Mouse (Mus musculus): Measurements from ENCODE around the gene Zfp536.

The Zfp536 gene

DNA sequence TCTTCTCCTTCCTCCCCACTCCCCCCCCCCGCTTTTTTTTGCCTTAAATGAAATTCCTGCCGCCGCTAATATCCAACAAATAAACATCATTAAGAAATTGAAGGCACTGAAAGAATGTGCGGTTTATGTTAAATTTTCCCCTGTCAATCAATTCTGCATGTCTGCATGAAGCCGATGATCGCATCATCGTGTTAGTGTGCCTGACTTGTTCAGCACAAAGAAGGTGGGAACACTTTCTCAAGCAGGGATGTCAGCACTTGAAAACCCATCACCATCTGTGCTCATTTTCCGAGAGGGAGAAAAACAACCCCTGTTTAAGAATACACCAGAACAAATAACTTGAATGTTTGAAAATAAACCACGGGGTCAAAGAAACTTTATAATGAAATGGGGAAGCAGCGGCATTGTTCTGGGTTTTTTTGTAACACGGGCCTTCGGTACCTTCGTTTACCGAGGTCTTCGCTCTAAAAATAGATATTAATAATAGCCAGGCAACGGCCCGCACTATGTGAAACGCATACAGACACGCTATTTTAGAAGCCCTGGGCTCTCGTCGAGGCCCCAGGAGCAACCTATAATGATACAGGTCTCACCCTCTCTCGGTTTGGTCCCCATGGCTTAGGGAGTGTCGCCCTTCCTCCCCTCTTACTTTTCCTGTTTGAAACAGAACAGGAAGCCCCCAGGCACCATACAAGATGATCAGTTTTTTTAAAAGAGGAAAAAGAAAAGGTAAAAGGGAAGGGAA is 83.7 kb downstream of the Zfp536 start:
- no peak for DNase-seq (ENCODE audit: low spot score in 2 of 2)

DNA sequence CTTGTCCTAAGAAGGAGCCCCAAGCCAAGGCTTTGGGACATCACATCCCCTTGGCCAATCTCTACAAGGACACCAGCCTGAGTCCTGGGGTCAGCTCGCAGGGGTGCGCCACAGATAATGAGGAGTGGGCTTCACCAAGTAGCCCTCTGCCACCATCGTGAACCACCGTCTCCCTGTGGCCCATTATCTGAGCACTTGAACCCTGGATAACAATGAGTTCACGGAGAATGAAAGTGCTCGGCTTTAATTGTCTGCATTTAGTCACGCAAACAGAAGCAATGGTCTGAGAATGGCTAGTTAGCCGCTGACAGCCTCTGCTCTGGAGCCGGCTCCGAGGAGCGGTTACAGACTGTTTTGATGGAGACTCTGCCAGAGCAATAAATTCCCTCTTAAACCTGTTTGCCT is 84.3 kb downstream of the Zfp536 start:
- no peak for DNase-seq (ENCODE audit: low spot score in 2 of 2)

DNA sequence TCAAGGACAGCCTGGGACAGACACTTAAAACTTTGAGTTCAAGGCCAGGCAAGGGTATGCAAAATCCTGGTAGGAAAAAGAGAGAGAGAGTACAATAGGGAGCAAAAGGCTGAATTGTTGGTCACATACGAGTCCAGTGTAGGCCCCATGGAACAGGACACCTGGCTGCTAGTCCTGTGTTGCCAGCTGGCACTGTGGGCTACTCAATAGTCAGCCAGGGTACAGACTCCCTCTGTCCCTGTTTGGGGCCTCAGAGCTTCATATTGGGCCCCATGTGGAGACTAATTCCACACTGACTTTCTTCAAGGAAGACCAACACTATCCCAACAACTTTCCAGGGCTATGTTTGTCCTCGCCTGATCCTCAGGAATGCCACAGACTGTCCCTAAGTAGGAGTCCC is 87.1 kb downstream of the Zfp536 start:
- DNase-seq (ENCODE audit: low spot score in 2 of 2), result no peak

DNA sequence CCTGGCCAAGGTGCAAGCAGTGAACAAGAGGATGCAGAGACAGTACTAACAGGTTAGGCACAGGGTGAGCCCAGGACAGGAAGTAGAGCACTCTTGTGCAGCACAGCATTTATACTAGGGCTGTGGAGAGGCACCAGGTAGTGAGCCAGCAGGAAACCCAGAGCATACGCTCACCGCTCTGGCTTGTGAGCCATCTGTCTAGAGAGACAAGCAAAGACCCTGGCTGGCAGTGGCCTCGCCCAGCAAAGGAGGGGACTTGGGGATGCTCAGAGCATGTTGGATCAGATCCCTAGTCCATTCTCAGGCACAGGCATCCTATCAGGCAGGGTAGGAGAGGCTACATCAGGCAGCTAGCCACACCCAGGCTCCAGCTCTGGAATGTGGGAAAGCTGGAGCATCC is 88.2 kb downstream of the Zfp536 start:
- DNase-seq (ENCODE audit: low spot score in 2 of 2), result no peak

DNA sequence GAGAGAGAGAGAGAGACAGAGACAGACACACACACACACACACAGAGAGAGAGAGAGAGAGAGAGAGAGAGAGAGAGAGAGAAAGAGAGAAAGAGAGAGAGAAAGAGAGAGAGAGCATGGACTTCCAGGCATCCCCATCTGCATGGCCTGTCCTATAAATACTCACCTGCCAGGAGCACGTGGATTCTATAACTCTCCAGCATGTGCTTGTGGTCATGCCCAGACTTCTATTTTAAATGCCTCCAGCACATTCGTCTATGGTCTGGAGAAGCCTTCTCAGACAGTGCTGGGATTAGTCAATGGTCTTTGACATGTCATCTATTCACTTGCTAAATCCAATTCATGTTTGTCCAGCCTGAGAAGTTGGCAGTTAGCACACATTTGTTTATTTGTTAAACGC is 92.1 kb downstream of the Zfp536 start:
- no peak for DNase-seq (ENCODE audit: low spot score in 2 of 2)

DNA sequence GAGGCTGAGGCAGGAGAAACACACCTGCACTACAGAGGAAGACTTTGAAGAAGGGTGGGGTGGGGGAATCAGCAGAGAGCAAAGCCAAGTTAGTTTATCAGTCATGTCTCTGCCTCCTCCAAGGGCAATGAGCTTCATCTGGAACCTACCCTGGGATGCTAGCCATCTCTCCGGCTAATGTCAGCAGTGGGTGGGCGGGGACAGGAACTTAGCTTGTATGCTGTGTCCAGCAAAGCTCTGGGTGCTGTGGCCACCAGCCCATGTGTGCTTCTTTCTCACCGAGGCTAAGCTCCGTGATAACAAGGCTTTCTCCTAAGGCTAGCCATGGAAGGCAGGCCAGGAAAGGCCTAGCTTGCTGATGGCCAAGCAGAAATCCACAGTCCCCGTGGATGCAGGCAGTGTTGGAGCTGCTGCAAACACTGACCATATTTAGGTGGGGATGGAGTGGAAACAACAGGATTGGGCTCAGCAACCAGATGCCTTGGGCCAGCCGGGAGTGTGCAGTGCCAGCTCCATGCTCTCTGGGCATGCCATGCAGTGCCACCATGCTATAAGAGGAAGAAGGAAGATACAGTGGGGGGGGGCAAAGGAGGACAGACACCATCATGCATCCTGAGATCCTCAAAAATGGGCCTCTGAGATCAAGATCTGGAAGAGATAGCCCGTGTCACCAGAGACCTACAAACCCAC is 109.6 kb downstream of the Zfp536 start:
- DNase-seq (ENCODE audit: low spot score in 2 of 2), result no peak

DNA sequence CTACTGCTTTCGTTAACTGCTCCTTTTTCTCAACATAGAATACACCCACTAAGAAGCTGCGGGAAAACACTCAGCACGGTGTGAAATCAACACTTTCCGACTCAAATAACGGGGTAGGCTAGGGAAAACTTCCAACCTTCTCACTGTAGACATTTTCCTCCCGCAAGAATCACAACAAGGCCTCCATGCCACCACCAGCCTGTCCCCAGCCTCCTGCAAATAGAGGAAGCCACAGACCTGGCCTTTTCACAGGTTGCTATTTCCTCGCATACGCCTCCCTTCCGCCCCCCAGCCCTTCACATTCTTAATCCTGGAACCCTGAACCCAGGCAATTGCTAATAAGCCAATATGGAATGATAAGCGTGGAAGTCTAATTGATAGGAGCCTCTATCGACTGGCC is 124.8 kb downstream of the Zfp536 start:
- no peak for DNase-seq (ENCODE audit: low spot score in 2 of 2)

DNA sequence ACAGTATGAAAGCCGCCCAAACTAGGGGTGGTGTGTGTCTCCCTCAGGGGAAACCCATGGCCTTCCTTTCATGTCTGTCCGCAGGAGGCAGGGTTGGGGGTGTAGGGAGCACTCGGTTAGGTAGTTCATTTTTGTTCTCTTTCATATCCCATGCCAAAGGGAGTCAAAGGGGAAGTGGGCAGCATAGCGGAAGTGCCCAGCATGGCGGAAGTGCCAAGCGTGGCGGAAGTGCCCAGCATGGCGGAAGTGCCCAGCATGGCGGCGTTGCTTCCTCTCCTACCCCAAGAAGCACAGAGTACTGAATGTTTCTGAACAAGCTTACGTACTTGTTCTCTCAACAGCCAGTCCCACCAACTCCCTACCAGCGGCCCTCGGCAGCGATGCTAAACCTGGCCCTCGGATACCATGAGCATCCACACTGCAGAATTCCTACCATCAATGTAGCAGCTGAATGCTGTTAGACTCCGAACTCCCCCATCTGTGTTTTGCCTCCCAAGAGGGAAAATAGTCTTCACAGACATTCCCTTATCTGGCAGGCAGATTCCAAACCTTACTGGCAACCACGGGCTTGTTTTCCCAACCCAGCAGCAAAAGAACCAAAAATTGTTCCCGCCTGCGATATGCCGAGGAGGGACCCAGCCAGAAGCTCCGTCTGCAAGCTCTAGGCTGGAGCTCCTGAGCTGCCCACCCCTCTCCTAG is 125.4 kb downstream of the Zfp536 start:
- DNase-seq (ENCODE audit: low spot score in 2 of 2), result peak; percentile 43 to 56

DNA sequence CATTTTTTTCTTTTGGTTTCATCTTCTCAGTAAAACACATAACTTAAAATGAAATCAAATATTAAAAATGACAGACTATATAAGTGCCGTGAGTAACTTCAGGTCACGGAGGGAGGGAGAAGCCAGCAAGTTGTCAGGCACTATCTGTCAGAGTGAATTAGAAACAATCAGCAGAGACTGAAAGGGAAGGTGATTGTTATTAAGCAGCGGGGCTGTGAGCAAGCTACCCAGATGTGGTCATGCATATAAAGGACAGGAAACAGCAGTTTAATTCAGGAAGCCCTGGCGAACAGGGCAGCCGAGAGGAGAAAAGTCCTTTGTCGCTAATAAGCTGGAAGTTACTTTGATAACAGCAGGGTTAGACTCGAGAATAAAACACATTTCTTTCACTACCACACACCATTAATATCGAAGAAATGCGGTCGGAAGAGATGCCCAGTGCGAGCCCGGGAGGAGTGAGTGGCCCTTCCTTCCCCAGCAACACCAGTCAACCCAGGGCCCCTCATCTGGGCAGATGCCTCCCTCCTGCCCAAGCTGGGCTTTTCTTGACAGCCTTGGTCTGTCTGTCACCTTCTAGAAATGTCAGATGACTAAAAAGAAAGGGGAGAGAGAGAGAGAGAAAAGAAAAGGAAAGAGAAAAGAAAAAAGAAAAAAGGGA is 133.6 kb downstream of the Zfp536 start:
- no peak for DNase-seq (ENCODE audit: low spot score in 2 of 2)

DNA sequence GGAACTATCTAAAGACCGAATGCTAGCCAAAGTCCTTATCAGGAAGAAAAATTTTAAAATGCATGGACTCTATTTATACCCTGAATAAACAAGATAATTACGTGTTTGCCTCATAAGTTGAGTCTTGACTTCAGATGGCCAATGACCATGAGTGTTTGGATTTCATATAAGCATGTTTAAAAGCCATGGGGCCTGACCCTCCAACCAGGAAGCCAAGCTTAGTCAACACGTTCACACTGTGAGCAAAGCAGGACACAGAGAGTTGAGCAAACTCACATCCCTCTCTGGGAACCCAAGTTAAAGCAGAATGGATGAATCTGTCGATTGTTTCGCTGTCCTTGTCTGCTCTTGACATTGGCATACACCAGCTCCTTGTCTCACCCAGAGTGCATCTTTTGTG is 138.6 kb downstream of the Zfp536 start:
- DNase-seq (ENCODE audit: low spot score in 2 of 2), result no peak

DNA sequence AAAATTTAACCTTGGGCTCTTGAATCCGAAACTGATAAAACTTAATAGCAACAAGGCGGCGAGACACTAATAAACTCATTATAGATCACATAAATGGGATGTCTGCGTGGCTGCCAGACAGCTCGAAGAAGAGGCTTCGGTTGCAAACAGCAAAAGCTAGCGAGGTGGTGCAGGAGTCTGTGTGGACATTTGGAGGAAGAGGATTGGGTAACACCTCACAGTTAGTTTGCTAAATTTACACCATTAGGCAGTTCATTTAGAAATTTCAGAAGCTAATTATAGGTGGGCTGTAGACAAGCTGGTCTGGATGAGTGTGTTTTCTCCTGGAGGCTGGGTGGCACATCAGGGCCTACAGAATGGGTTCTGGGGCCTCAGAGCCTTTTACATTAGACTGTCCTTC is 143.0 kb downstream of the Zfp536 start:
- no peak for DNase-seq (ENCODE audit: low spot score in 2 of 2)

DNA sequence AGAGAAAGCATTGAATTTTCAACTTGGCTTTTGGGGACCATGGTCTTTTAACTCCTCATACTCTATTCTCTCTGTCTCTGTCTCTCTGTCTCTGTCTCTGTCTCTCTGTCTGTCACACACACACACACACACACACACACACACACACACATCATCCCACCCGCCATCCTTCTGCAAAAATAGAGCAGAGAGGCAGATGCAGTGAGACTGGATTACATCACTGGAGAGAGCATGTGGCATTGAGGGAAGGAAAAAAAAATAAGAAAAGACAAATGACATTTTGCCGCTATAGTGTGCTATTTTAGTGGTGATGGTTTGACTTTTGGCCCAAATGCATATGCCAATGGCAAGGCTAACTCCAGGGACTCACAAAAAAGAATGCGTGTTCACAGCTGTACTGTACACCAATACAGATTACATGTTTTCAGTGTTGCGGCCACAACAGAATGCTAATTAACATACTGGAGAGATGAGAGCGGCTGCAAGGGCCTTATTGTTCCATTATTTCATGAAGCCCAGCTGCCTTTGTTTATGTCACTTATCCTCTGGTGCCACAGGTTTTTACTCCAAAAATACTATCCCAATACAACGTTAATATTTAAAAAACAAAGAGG is 145.4 kb downstream of the Zfp536 start:
- peak in 1 of 2 experiments; percentile 15 for DNase-seq (ENCODE audit: low spot score in 2 of 2)

DNA sequence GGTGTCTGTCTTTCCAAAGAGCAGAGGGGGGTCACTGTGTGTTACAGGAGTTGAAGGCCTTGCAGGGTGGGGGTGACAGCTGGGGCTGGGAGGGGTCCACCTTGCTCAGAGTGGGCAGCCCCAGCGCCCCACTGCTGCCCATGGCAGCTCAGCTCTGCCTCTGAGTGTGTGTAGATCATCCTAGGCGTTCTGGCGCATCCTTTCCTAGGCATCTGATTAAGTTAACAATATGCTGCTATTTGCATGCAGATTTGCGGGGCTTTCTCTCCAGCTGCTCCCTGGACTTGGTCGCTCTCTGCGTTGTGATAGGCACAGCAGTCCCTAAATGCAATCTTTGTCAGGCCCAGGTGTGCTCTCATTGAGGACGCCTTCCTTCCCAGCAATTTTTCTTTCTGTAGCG is 147.7 kb downstream of the Zfp536 start:
- DNase-seq (ENCODE audit: low spot score in 2 of 2), result no peak

DNA sequence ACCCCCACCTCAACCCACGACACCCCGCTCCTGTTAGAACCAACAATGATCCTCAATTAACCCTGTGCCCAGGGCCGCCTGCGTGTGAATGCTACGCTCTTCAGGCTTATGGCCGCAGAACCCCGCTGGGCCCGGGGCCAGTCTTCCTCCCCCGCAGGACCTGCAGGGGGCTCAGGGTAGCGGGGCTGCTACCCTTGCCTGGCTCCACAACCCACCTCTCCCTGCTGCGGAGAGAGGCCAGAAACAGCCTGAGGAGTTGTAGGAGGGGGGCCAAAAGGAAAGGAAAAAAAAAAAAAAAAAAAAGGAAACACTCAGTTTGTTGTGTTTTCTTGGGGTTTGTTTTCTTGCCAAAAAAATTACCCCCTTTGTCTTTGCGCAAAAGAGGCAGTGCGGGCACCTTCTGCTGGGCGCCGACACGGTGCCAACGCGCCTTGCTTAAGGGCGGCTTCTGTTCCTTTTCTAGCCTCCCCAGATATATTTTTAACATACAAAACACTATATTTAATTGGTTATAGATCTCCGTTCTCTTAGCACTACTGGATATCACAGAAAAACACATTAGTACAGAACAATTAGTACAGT is 148.6 kb downstream of the Zfp536 start:
- no peak for DNase-seq (ENCODE audit: low spot score in 2 of 2)

DNA sequence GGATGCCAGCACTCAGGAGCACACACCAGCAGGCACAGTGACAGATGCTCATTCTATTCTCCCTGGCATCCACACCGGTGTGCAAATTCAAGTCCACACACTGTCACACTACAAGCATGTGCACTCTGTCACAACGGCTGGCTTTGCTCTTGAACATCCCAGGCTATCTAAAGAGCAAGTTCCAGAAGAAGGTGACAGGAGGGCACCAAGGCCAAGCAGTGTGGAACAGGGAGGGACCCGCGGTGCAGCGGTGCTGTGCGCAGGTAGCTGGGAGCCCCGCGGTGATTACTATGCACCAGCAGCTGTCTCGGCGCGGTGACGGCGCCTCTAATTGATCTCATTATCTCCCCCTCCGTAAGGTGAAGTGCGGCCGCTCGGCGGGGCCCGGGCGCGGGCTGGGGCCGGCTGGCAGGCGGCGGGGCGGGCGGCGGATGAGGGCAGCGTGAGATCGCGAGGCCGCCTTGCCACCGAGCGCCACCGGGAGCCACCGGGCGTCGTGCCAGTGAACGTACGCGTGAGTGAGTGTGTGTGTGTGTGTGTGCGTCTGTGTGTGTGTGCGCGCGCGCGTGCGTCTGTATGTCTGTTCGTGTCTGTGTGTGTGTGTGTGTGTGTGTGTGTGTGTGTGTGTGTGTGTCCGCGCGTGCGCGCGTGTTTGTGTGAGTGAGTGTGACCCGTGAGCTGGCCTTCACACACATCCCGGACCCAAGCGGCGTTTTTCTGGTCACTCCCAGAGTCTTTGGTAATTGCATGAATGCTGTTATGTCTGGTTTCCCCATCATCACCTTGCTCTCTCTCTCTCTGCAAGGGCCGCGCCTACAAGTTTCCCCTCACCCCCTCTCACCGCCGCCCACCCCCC is 149.3 kb downstream of the Zfp536 start:
- DNase-seq (ENCODE audit: low spot score in 2 of 2), result peak; percentile 52 to 65

DNA sequence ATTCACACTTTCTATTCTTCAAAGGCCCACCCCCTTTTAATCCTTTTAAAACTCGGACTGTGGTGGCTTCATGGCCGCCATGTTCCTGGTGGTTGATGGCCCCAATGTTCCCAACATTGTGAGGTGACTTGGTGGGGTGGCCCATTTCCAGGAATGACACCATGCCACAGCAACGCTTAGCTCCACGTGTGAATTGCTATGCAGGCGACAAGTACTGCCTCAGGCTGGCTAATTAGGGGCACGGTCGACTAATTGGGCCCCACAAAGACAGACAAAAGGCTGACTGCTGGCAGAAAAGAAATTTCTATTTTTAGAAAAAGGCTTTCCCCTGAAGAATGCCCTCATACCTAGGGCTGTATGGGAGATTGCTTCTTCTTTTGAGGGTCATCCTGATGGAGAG is 154.2 kb downstream of the Zfp536 start:
- no peak for DNase-seq (ENCODE audit: low spot score in 2 of 2)

DNA sequence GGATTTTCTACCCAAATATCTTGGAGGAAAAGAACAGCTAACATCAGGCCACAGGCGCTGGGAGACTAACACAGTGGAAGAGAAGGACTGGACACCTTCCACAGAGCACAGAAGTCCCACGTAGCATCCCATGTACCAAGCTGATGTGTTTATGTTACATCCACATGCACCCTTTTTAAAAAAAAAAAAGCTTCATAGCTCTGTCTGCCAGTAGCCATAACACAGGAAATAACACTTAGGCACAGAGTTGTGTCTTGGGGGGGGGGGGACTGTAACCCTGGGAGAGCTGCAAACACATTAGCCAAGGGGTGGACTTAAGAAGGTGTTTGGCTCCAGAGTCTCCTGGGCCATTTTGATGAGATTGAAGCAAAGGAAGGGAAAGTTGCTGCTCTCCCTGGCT is 155.6 kb downstream of the Zfp536 start:
- no peak for DNase-seq (ENCODE audit: low spot score in 2 of 2)

DNA sequence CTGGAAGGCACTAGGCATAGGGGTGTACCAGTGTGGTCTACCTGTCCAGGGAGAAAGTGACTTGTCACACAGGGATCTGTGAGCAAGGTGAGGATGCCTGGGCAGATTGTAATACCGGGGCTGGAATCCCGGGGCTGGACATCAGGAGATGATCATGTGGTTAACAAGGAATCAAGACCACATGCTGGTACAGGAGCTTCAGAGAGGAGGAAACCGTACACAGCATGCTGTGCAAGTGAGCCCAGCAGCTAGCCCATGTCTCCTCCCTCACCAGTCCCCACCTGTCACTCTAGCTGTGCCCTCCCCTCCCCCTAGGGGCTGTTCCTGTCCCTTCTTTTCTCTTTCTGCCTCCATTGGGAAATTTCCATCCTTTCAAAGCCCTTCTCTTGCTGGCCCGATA is 157.5 kb downstream of the Zfp536 start:
- DNase-seq (ENCODE audit: low spot score in 2 of 2), result no peak

DNA sequence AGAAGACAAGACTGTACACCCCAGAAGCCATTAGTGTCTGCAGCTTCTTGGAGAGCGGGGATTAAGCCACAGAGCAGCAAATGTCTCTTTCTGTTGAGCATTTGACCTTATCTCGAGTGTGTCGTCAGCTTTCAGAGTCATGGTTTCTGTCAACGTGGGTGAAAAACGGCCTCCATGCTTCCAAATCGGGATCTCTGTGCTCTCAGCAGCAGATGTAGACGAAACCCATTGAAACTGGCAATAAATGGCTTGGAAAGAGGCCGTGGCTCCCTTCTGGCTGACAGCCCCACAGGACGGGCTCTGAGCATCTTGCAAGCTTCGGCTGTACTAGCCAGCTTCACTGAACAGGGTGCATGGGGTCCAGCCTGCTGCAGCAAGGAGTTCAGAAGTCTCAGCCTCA is 159.1 kb downstream of the Zfp536 start:
- no peak for DNase-seq (ENCODE audit: low spot score in 2 of 2)

DNA sequence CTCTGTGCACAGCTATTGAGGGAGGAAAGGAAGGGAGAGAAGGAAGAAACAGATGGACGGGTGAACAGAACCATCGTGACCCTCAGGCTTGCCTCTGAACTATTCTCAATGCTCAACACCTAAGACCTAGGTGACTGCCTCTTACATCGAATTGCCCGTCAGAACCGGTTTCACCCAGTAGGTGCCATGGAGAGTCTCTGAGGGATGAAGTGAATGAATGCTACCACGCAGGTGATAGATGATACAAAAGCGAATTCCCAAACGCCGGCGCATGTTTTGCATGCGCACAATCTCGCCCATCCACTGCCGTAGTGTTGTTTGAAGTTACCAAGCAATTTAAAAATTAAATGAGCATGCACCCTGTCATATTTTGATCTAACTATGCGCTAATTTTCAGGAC is 164.9 kb downstream of the Zfp536 start:
- no peak for DNase-seq (ENCODE audit: low spot score in 2 of 2)

DNA sequence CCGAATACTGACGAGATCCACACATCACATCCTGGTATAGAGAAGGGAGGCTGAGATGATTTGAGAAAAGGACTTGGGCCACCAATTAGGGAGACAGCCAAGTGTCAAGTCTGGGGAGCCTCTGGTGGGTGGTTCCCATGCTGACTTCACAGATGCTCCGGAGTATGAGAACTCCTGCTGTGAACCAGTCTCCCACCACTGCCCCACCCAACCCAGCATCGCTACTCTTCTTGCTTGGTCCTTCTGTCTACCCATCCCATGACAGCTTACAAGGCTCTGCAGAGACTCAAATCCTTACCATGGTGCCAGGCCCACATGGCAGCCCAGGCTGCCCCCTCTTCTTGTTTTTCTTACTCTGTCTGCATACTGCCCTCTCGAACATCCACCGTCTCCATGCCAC is 165.5 kb downstream of the Zfp536 start:
- DNase-seq (ENCODE audit: low spot score in 2 of 2), result no peak
